8 mouse cellular contexts compared by ENCODE assay signal in genomic region chr16:44493868-44494267, GRCm38 (mm10).
DNase-seq lines count a peak whose midpoint lies in the region; ATAC-seq and TF ChIP-seq lines count a peak whose summit lies in the region.

No protein-coding gene starts in this region.

- no peak overlapping the region for H3K4me3 ChIP-seq in kidney, postnatal 0 days (replicated peaks; ENCODE audit: low read depth, low read length)
- H3K4me3 ChIP-seq in heart, postnatal 0 days (ENCODE audit: low read depth, low read length), result no peak overlapping the region
- H3K4me3 ChIP-seq in midbrain, embryonic 15.5 days, result no peak overlapping the region

- peak; percentile 78 for DNase-seq in kidney, postnatal 0 days (ENCODE audit: low spot score)
- no peak for DNase-seq in kidney, postnatal 10 days
- DNase-seq in fat pad, adult 2 months (ENCODE audit: extremely low read depth, low read depth, low spot score), result peak; percentile 68
- DNase-seq in heart, postnatal 0 days (ENCODE audit: low spot score), result peak; percentile 35
- DNase-seq in T-cell, adult 2 months (ENCODE audit: low spot score), result no peak
- no peak for DNase-seq in layer of hippocampus, postnatal 10 days (ENCODE audit: low spot score in 2 of 2)
- DNase-seq in spleen, postnatal 4 days (ENCODE audit: low spot score in 2 of 2), result no peak

- ATAC-seq in kidney, postnatal 0 days (replicated peaks; ENCODE audit: low FRiP score, low read depth), result no peak
- ATAC-seq in heart, postnatal 0 days (ENCODE audit: insufficient read depth, low read depth), result peak; percentile 11; the same call in 1 of the 2 replicates
- ATAC-seq in midbrain, embryonic 15.5 days (replicated peaks), result no peak; the same call in 1 of the 2 replicates

- no peak overlapping the region for H3K9ac ChIP-seq in kidney, postnatal 0 days (ENCODE audit: low read depth, low read length)
- no peak overlapping the region for H3K9ac ChIP-seq in heart, postnatal 0 days (replicated peaks; ENCODE audit: low read depth, low read length)
- no peak overlapping the region for H3K9ac ChIP-seq in midbrain, embryonic 15.5 days

- no peak for TF ChIP-seq CTCF in kidney, postnatal 0 days (IDR thresholded peaks at IDR 0.05; ENCODE audit: low read depth)
- TF ChIP-seq CTCF in heart, postnatal 0 days (IDR thresholded peaks at IDR 0.05; ENCODE audit: low read depth), result no peak

- peaks cover 8% of the 10 kb centered on the region for H3K4me1 ChIP-seq in kidney, postnatal 0 days (replicated peaks; ENCODE audit: insufficient read depth, low read length)
- H3K4me1 ChIP-seq in heart, postnatal 0 days (ENCODE audit: control insufficient read depth, insufficient read depth), result no peaks in the 10 kb centered on the region
- H3K4me1 ChIP-seq in midbrain, embryonic 15.5 days, result peaks cover 12% of the 10 kb centered on the region

- H3K36me3 ChIP-seq in kidney, postnatal 0 days (ENCODE audit: insufficient read depth, low read length), result peaks cover 57% of the 10 kb centered on the region
- peaks cover 28% of the 10 kb centered on the region for H3K36me3 ChIP-seq in heart, postnatal 0 days (replicated peaks; ENCODE audit: control insufficient read depth, insufficient read depth, low read length)
- peaks cover 7% of the 10 kb centered on the region; the same call in 1 of the 2 replicates for H3K36me3 ChIP-seq in midbrain, embryonic 15.5 days (replicated peaks)

- 40% methylated on average over 6 of the region's 6 CpGs for WGBS in kidney, postnatal 0 days
- 58% methylated on average over 6 of the region's 6 CpGs for WGBS in heart, postnatal 0 days
- 20% methylated on average over 6 of the region's 6 CpGs for WGBS in midbrain, embryonic 15.5 days

- no peak overlapping the region for H3K4me2 ChIP-seq in kidney, postnatal 0 days (ENCODE audit: low read length)
- no peak overlapping the region for H3K4me2 ChIP-seq in heart, postnatal 0 days (ENCODE audit: low read depth, low read length)
- no peak overlapping the region for H3K4me2 ChIP-seq in midbrain, embryonic 15.5 days

- no peak for TF ChIP-seq EP300 in heart, postnatal 0 days (IDR thresholded peaks at IDR 0.05; ENCODE audit: low read depth)

- peak overlapping the region; percentile 70 for H3K27ac ChIP-seq in kidney, postnatal 0 days
- no peak overlapping the region for H3K27ac ChIP-seq in heart, postnatal 0 days (ENCODE audit: low read depth)
- H3K27ac ChIP-seq in midbrain, embryonic 15.5 days, result peak overlapping the region; percentile 35; the same call in 1 of the 2 replicates

- H3K9me3 ChIP-seq in kidney, postnatal 0 days (replicated peaks; ENCODE audit: low read length), result no peaks in the 10 kb centered on the region
- H3K9me3 ChIP-seq in heart, postnatal 0 days (replicated peaks; ENCODE audit: control insufficient read depth, low read length), result no peaks in the 10 kb centered on the region
- H3K9me3 ChIP-seq in midbrain, embryonic 15.5 days, result no peaks in the 10 kb centered on the region

- no peaks in the 10 kb centered on the region for H3K27me3 ChIP-seq in kidney, postnatal 0 days (ENCODE audit: insufficient read depth, low read length)
- no peaks in the 10 kb centered on the region for H3K27me3 ChIP-seq in heart, postnatal 0 days (ENCODE audit: control insufficient read depth, insufficient read depth, low read length)
- no peaks in the 10 kb centered on the region for H3K27me3 ChIP-seq in midbrain, embryonic 15.5 days (replicated peaks)

Comparison
In these comparisons a context has a peak if more than half of its experiments do, and no peak if none do; other contexts are left out.
1. DNase-seq: peak in kidney, postnatal 0 days (single experiment), fat pad, adult 2 months (single experiment) and heart, postnatal 0 days (single experiment); none in kidney, postnatal 10 days (single experiment), T-cell, adult 2 months (single experiment), layer of hippocampus, postnatal 10 days (0 of 2) and spleen, postnatal 4 days (0 of 2).